Mouse (Mus musculus): Measurements from ENCODE around the gene Tmppe. TPM values are rescaled to one million over a fixed set of nuclear protein-coding genes. Genes with fewer than 3 reads are reported as not detected.
"Not testable (repeated sequence)": the region's sequence is repeated elsewhere in the genome, so short reads cannot be mapped to it uniquely, and the experiment has no call there.

The Tmppe gene
- not detected in 2 replicates for total RNA-seq (2015; ENCODE audit: low replicate concordance)
- 2.3 TPM in 2 replicates for total RNA-seq (2017; ENCODE audit: low replicate concordance)

DNA sequence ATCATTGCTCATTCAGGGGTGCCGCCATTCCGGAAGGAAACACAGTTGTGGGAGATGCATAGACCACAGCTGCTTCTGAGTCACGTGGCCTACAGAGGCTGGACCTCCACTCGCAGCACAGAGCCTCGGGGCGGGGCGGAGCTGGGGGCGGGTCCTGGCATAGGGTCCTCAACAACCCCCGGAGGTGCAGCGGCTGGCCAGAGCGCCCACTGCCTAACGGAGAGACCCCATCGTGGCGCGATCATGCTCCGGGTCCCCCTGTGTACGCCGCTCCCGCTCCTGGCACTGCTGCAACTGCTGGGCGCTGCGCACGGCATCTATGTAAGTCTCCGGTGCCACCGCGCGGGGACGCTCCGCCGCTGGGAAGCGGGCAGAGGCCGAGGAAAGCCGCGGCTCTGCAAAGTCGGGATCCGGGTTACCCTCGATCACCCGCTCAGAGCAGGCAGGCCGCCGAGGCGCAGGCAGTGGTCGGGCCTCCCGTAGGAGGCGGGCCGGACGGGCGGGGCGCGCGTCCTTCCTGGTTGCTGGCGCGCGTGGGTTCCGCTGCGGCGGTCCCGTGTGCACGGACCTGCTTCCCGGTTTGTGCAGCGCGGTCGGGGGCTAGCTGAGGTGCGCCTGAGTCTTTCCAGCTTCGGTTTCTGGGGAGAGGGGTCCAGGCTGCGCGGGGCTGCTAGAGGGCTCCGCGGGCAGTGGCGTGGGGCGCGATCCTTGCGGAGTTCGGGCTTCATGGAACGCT is at the start of gene Tmppe, which contains the start of gene Glb1:
Tmppe (plus strand) TSS at position 157 of the 736 bp plus-strand sequence.
Glb1 (plus strand) TSS at position 128 of the 736 bp plus-strand sequence.
- ATAC-seq (replicated peaks; ENCODE audit: low FRiP score, poor library complexity, severe bottlenecking), result peak; percentile 53

- ATAC-seq (replicated peaks; ENCODE audit: low FRiP score, poor library complexity, severe bottlenecking), result peak; percentile 73
Observed at GRCm38 (mm10) chr9:114367783-114368470, 33.0 kb upstream of the Tmppe start.

GRCm38 (mm10) chr9:114368471-114368858 is 32.4 kb upstream of the Tmppe start:
- no peak for ATAC-seq (replicated peaks; ENCODE audit: low FRiP score, poor library complexity, severe bottlenecking)

GRCm38 (mm10) chr9:114369389-114369788 is 31.5 kb upstream of the Tmppe start:
- ATAC-seq (replicated peaks; ENCODE audit: low FRiP score, poor library complexity, severe bottlenecking), result peak; percentile 46; the same call in 1 of the 2 replicates

GRCm38 (mm10) chr9:114371717-114372116 is 29.2 kb upstream of the Tmppe start:
- ATAC-seq (replicated peaks; ENCODE audit: low FRiP score, poor library complexity, severe bottlenecking), result not testable (repeated sequence)

DNA sequence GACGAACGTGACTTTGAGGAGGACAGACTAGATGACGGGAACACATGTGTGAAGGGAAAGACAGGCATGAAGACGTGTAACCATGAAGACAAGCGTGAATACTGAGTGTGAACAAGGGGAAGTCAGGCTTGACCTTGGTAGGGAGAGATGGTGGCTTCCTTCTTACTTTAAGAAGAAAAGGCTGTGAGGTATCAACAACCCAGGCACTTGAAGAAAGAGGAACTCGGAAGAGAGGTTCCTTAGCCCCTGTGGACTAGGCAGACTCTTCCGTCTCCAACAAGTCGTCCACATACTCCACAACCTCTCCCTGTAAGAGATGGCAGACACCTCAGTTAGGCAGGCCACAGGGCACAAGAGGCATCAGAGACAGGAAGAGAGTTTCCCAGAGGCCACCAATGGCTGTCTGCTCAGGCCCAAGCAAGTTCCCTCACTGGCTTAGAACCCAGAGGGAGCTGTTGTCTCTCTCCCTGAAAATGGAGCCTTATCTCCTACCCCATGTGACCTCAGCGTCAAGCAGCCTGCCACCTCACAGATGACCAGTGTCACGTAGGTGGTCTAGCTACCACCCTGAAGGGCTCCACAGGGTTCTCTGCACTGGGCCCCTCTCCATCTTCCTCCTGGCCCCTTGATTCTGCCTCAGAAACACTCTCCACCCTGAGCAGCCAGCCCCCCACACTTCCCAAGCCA is 25.5 kb upstream of the Tmppe start:
- ATAC-seq (replicated peaks; ENCODE audit: low FRiP score, poor library complexity, severe bottlenecking), result no peak; the same call in 1 of the 2 replicates

DNA sequence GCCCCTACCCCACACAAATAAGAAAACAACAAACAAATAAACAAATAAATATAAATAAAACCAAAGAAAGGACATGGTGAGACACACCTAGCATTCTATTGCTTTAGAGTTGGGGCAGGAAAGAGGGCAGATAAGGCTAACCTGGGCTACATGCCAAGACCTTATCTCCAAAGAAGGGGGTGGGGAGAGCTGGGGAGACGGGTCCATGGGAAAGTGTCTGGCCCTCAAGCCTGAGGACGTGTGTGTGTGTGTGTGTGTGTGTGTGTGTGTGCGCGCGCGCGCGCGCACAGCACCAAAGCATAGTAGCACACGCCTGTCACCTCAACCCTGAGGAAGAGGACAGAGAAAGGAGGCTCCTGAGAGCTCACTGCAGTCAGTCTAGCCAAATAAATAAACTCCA is 23.7 kb upstream of the Tmppe start:
- no peak for ATAC-seq (replicated peaks; ENCODE audit: low FRiP score, poor library complexity, severe bottlenecking)

DNA sequence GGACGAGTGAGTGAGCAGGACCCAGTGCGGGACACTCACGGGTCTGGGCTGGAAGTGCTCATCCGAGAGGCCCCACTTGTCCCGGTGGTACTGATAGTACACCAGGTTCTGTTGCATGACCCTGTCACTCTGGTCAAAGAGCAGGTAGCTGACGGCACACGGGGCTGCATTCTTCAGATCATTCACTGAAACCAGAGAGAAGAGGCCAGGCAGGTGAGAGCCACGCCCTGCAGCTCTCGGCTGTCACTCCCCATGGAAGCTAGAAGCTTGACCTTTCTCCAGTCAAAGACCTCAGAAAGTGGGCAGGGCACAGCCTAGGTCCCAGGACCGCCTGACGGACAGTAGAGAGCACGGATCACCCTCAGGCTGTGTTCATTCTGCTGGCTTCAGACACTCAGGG is 21.0 kb upstream of the Tmppe start:
- no peak for ATAC-seq (replicated peaks; ENCODE audit: low FRiP score, poor library complexity, severe bottlenecking)

GRCm38 (mm10) chr9:114380881-114381733 is 19.8 kb upstream of the Tmppe start:
- peak; percentile 70; the same call in 1 of the 2 replicates for ATAC-seq (replicated peaks; ENCODE audit: low FRiP score, poor library complexity, severe bottlenecking)

DNA sequence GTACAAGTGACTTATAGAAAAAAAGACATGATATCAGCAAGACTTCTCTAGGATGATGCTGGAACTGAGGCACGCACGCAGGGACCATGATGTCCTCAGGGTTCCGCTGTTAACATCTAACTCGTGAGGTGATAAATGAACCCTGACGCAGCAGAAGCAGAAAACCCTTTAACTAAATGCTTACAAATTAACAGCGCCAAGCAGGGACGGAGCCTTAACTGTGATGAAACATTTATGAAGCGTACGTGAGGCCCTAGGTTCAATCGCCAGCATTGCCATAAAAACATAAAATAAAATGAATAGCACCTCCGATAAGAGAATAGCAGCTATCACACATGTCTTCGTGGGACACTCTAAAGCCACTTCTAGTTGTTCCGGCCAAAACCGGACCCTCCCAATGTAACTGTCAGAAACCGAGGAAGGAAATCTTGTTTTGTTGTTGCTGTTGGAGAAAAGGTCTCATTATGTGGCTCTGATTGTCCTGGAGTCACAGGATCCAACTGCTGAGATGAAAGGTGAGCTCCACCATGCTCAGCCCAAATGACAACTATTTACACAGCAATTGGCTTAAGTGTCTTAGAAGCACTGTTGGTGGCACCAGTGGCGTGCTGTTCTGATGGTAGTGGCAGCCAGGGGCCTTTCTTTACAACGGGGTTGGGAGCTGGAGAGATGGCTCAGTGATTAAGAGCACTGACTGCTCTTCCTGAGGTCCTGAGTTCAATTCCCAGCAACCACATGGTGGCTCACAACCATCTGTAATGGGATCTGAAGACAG is 17.8 kb upstream of the Tmppe start:
- ATAC-seq (replicated peaks; ENCODE audit: low FRiP score, poor library complexity, severe bottlenecking), result no peak

DNA sequence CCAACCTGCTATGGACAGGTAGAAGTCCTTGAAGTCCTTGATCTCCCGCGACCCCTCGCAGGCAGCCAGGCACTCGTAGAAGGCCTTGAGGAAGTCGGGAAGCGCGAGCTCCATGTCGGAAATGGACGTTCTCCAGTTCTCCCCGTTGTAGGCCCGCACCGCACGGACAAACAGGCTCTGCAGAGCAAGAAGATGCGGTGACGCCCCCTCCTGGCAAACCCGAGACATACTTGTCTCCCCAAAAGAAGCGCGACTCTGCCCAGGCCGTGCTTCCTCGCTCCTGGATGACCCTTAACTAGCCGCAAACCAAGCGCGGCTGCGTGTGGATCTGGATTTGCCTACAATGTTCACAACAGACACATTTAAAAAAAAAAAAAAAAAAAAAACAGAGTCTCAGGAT is 16.2 kb upstream of the Tmppe start:
- ATAC-seq (replicated peaks; ENCODE audit: low FRiP score, poor library complexity, severe bottlenecking), result no peak

DNA sequence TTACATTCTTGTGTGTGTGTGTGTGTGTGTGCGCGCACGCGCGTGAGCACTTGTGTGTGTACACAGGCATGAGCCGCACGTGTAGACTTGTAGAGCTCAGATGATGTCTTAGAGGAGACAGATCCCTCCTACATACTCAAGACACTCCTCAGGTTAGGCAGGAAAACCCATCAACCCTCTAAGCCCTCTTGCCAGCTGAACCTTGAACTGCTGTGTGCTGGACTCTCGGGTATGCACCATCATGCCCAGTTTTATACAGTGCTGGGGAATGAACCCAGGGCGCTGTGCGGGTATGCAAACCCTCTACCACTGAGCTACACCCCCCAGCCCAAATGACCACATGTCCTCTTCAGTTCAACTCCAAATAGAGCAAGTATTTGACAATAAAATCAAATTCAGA is 15.7 kb upstream of the Tmppe start:
- ATAC-seq (replicated peaks; ENCODE audit: low FRiP score, poor library complexity, severe bottlenecking), result no peak

DNA sequence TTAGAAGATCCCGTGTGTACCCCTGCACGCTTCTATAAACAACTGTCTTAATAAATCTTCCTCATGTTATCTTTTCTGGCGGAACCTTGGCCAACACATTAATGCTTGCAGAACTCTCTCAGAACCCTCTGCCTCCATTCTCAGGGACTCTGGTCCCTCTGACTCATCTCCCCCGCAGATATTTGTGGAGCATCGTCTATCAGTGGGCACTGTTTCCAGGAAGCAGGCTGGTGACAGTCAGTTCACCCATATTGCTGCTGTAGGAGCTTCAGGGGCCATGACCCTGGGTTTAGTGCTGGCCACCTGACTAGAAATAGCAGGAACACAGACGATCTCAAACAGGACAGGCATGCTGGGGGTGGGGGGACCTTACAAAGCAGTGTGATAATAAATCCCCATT is 13.8 kb upstream of the Tmppe start:
- no peak for ATAC-seq (replicated peaks; ENCODE audit: low FRiP score, poor library complexity, severe bottlenecking)

DNA sequence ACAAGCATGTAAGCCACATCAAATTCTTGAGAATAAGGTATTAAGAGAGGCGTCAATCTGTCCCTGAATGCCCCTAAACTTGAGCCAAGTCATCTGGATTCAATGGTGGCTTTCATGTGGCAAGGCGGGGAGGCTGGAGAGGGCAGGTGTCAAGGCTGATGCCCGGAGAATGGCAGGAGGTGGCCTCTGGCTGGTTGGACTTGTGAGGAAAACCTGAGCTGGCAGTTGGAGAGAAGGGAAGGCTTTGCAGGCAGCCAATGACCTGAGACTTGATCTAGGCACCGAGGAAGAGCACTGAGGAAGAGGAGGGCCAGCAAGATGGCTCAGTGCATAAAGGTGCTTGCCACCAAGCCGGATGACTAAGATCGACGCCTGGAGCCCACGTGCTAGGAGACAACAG is 12.6 kb upstream of the Tmppe start:
- no peak for ATAC-seq (replicated peaks; ENCODE audit: low FRiP score, poor library complexity, severe bottlenecking)

DNA sequence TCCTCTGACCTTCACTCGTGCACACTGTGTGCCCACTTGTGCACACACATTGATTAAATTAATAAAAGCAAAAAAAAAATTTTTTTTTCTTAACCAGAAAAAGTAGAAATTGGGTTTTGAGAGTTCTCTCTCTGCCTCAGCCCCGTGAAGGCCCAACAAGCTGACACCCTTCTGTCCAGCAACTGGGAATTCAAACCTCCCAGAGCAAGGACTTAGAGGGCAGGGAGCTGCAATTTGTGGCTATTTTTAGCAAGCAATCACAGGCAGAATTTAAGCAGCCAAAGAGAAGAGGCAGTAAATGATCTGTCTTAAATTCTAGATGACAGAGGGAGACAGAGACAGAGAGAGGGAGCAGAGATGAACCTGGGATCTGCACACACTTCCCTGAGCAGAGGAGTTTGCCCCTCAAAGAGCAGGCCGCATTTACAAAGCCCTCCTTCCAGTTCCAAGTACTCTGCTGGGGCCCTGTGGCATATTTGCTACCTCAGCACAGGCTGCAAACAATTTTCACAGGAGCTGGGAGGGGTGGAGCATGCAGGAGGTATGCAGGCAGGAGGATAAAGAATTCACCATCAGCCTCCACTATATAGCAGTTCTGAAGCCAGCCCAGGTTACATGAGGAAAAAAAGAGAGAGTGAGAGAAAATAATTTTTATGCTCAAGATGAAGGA is 12.1 kb upstream of the Tmppe start:
- no peak for ATAC-seq (replicated peaks; ENCODE audit: low FRiP score, poor library complexity, severe bottlenecking)

GRCm38 (mm10) chr9:114389371-114389904 is 11.5 kb upstream of the Tmppe start:
- 0 out of 2 replicates have a peak, but pooled peaks have one; percentile 32 for ATAC-seq (replicated peaks; ENCODE audit: low FRiP score, poor library complexity, severe bottlenecking)

- peak; percentile 52 for ATAC-seq (replicated peaks; ENCODE audit: low FRiP score, poor library complexity, severe bottlenecking)
Observed at GRCm38 (mm10) chr9:114389905-114390748, 10.8 kb upstream of the Tmppe start, which contains the start of gene Crtap. Gene Crtap, minus strand, starts transcription at chr9:114390675.
